Mouse (Mus musculus) midbrain, embryonic 14.5 days (tissue): ENCODE measurements at regions not wholly inside any gene's neighbourhood (a gene's known extent, or its start where the extent isn't known, plus 50 kb on each side); places are given as distances from the start of the nearest gene placed in this dataset.

Experiments
- ATAC-seq: fragments of 200-750 bp; cut with Nextera tagmentation; 2 replicates; pipeline ENCODE4 v1.8.0; 2017; ENCODE audit warnings: moderate number of reproducible peaks, moderate library complexity; ENCODE audit not compliant: low FRiP score, low TSS enrichment
- DNase-seq: peaks from one replicate; pipeline ENCODE4 v3.0.0-alpha.2; 2015
- H3K27ac ChIP-seq: fragments of 300-500 bp; sonication (generic); replicated peaks from 2 replicates; pipeline ENCODE4 v1.5.1; 2014; ENCODE audit warnings: mild to moderate bottlenecking, low read depth, low read length, moderate library complexity
- H3K27me3 ChIP-seq: fragments of 300-500 bp; sonication (generic); 2 replicates; pipeline ENCODE4 v1.6.1; 2014; ENCODE audit warnings: low read length, control low read depth, mixed read lengths; ENCODE audit not compliant: control insufficient read depth, insufficient read depth
- H3K36me3 ChIP-seq: fragments of 300-500 bp; sonication (generic); 2 replicates; pipeline ENCODE4 v1.6.1; 2014; ENCODE audit warnings: low read length, control low read depth; ENCODE audit not compliant: control insufficient read depth, insufficient read depth
- H3K4me1 ChIP-seq: fragments of 300-500 bp; sonication (generic); 2 replicates; pipeline ENCODE4 v1.6.1; 2014; ENCODE audit warnings: mild to moderate bottlenecking, antibody characterized with exemption, low read length, control low read depth; ENCODE audit not compliant: control insufficient read depth, insufficient read depth
- H3K4me2 ChIP-seq: fragments of 300-500 bp; sonication (generic); 2 replicates; pipeline ENCODE4 v1.6.1; 2014; ENCODE audit warnings: mild to moderate bottlenecking, low read length, moderate library complexity
- H3K4me3 ChIP-seq: fragments of 300-500 bp; sonication (generic); replicated peaks from 2 replicates; pipeline ENCODE4 v1.5.1; 2014; ENCODE audit warnings: low read depth, low read length
- H3K9ac ChIP-seq: fragments of 300-500 bp; sonication (generic); replicated peaks from 2 replicates; pipeline ENCODE4 v1.6.1; 2014; ENCODE audit warnings: mild to moderate bottlenecking, low read length, moderate library complexity
- H3K9me3 ChIP-seq: fragments of 300-500 bp; sonication (generic); 2 replicates; pipeline ENCODE4 v1.6.1; 2016; ENCODE audit warnings: low read length, control low read depth, mixed read lengths; ENCODE audit not compliant: control insufficient read depth
- WGBS: fragments of 180-500 bp; shearing (Covaris S2); extraction: QIAGEN DNeasy Blood & Tissue Kit; methylation state at CpG from one replicate; pipeline ENCODE4 v1.1.7; 2014; 5-methylcytosine and 5-hydroxymethylcytosine counted together

DNA sequence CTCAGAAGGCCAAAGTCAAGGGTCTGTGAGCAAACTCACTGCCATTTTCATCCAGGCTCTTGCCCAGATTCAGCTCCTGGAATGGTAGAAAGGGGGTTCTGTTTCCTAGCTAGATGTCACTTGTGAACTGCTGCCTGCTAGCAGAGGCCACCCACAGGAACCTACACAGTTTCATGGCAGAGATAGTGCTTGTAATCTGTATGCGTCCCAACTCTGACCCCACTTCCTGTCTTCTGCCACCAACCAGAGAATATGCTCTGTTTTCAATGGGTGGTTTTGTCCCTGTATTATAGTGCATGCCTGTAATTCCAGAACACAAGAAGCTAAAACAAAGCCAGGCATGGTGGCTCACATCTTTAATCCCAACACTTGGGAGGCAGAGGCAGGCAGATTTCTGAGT is 176.9 kb downstream of the Bcor start:
- Histone ChIP-seq H3K9me3 (no peaks in the 10 kb centered on the region), H3K4me2 (no peak overlapping the region), H3K27me3 (no peaks in the 10 kb centered on the region; the same call in 1 of the 2 replicates), H3K36me3 (no peaks in the 10 kb centered on the region), H3K27ac (no peak overlapping the region), H3K4me1 (no peaks in the 10 kb centered on the region), H3K4me3 (no peak overlapping the region), H3K9ac (no peak overlapping the region)
- no peak for ATAC-seq
- WGBS, result 91% methylated on average over 1 of the region's 1 CpGs
- DNase-seq, result no peak
